Mouse (Mus musculus): ENCODE data around the gene Gucy2g.

The Gucy2g gene

GRCm38 (mm10) chr19:55159826-55160225, 81.2 kb downstream of the Gucy2g start:
- DNase-seq = no peak

- peak; percentile 89 for DNase-seq
Measured at GRCm38 (mm10) chr19:55158606-55159005, 82.4 kb downstream of the Gucy2g start.

- DNase-seq = no peak
Measured at GRCm38 (mm10) chr19:55157029-55157428, 84.0 kb downstream of the Gucy2g start.

- peak; percentile 46 for DNase-seq
Measured at GRCm38 (mm10) chr19:55152983-55153382, 88.1 kb downstream of the Gucy2g start.

DNA sequence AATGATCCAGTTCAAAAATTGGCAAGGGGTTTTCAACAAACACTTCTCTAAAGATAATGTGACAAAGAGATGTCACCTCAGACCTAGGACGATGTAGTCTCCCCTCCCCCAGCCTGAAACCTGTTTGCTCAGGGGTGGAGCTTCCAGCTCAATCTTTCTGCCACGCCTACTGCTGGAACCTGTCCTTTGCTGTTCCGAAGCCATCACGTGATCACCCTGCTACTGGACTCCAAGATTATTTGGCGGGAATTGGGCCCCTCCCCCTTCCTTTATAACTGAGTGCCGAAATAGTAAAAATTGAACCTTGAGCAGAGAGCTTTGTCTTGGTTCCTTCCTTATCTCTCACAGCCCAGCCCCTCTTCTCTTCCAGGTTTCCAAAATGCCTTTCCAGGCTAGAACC, 88.8 kb downstream of the Gucy2g start:
- DNase-seq = peak; percentile 68

DNA sequence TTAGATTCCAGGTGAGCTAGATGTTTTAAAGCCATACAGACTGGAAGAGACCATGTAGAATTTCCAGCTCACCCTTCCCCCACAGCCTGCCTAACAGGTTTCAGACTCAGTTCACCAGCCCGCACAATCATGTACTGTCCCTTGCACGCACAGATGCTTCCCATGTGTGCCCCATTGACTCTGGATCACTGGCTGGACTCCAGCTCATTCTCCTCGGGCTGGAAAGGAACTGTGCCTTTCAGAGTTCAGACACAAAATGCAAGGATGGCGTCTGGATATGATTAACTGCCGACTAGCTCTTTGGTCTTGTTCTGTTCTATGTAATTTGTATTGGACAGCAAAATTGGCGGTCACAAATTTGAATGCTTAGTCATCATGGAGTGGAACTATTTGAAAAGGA, 91.4 kb downstream of the Gucy2g start:
- DNase-seq = peak; percentile 69

DNA sequence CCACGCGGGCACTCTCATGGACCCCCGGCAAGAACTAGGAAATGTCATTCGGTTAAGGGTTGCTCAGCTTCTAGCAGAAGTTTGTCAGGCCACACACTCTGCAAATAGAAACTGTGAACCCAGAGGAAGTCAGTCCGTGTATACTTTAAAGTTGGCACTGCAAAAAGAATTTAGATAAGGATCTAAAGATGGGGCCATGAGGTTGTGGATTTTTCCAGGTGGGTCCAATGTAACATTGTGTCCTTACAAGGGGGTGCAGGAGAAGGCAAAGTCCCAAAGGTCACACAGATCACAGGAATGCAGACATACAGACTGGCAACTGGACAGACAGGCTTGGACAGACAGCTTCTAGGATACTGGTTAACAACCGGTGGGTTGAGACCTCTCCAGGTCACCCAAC, 92.9 kb downstream of the Gucy2g start:
- DNase-seq = no peak
